Comparison of ENCODE assay signal across 30 mouse cellular contexts in genomic region chr1:34430981-34431380, GRCm38 (mm10).
"Had no signal": no experiment of that assay in that cellular context is flagged by ENCODE, and none has a peak within 500 bp of the region (broad histone marks: within the 10 kb centered on the region; RNA-seq: fewer than 3 reads in every experiment).

No protein-coding gene starts in this region.

- H3K9ac ChIP-seq: limb, embryonic 12.5 days; limb, embryonic 13.5 days; limb, embryonic 15.5 days; liver, embryonic 12.5 days; liver, embryonic 13.5 days; liver, embryonic 14.5 days; liver, embryonic 15.5 days; liver, postnatal 0 days; lung, embryonic 14.5 days; lung, embryonic 15.5 days; midbrain, embryonic 12.5 days; neural tube, embryonic 12.5 days; neural tube, embryonic 13.5 days had no signal

- DNase-seq: left cerebral cortex, postnatal 4 days; liver; liver, embryonic 13.5 days; liver, postnatal 0 days; lung, adult 18-20 months; lung, adult 2 months; lung, embryonic 14.5 days; lung, postnatal 10 days; lung, postnatal 14 days; lung, postnatal 36 days; lung, postnatal 4 days; midbrain, embryonic 14.5 days had no signal

- H3K4me3 ChIP-seq: left cerebral cortex, adult 2 months; limb, embryonic 10.5 days; limb, embryonic 12.5 days; limb, embryonic 13.5 days; limb, embryonic 15.5 days; liver, embryonic 12.5 days; liver, embryonic 13.5 days; liver, embryonic 15.5 days; lung, embryonic 15.5 days; megakaryocyte, embryonic 14.5 days; midbrain, embryonic 12.5 days; myocyte; neural tube, embryonic 12.5 days; neural tube, embryonic 13.5 days had no signal

- ATAC-seq: liver, embryonic 12.5 days; liver, postnatal 0 days; lung, postnatal 0 days; midbrain, embryonic 16.5 days had no signal

- H3K36me3 ChIP-seq: lung, embryonic 15.5 days had no signal

- H3K9me3 ChIP-seq: liver, embryonic 15.5 days had no signal

- H3K4me2 ChIP-seq: limb, embryonic 12.5 days; limb, embryonic 13.5 days; limb, embryonic 15.5 days; liver, embryonic 11.5 days; liver, embryonic 12.5 days; liver, embryonic 13.5 days; liver, embryonic 15.5 days; lung, embryonic 14.5 days; lung, embryonic 15.5 days; midbrain, embryonic 12.5 days; neural tube, embryonic 12.5 days; neural tube, embryonic 13.5 days had no signal

- H3K27me3 ChIP-seq: limb, embryonic 12.5 days; limb, embryonic 13.5 days; limb, embryonic 15.5 days; liver, embryonic 12.5 days; liver, embryonic 13.5 days; liver, embryonic 15.5 days; lung, embryonic 15.5 days; midbrain, embryonic 12.5 days; neural tube, embryonic 12.5 days; neural tube, embryonic 13.5 days had no signal

- H3K27ac ChIP-seq: left cerebral cortex, adult 2 months; limb, embryonic 10.5 days; limb, embryonic 12.5 days; limb, embryonic 13.5 days; limb, embryonic 15.5 days; liver, embryonic 12.5 days; liver, embryonic 13.5 days; liver, embryonic 14.5 days; liver, embryonic 15.5 days; lung, embryonic 15.5 days; macrophage; midbrain, embryonic 12.5 days; neural tube, embryonic 12.5 days; neural tube, embryonic 13.5 days had no signal
